Mouse (Mus musculus) ovary, adult 10 weeks (tissue): Measurements from ENCODE around the gene Trim54. TPM values are rescaled to one million over a fixed set of nuclear protein-coding genes. Genes with fewer than 3 reads are reported as not detected.

Experiments
- polyA plus RNA-seq: library from polyadenylated mRNA; stranded (reverse); fragments of 350-450 nt; fragmentation: Illumina TruSeq; extraction: RNeasy Lipid Tissue Mini Kit (QIAGEN cat#74804); gene quantifications from one replicate; pipeline ENCODE4 v1.2.3, GENCODE M21; 2014

Trim54 gene
- not detected for polyA plus RNA-seq

DNA sequence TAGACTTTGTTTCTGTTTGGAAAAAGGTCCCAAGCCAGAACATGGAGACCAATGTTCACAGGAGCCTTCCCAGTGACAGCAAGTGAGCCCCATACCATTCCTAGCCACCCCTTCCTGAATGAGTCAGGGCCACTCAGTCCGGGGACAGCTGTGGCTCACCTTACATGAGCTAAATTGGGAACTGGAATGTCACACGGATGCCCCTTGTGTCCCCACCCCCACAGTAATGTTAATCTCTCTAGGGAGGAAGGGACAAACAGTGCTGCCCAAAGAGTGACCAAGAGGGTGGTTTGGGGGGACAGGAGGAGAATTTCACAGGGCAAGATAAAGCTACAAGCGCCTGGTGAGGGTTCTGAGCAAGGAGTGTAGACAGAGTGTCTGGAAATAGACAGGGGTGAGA, at the start of gene Trim54:
Trim54 (plus strand) TSS at position 359 of the 400 bp plus-strand sequence.

DNA sequence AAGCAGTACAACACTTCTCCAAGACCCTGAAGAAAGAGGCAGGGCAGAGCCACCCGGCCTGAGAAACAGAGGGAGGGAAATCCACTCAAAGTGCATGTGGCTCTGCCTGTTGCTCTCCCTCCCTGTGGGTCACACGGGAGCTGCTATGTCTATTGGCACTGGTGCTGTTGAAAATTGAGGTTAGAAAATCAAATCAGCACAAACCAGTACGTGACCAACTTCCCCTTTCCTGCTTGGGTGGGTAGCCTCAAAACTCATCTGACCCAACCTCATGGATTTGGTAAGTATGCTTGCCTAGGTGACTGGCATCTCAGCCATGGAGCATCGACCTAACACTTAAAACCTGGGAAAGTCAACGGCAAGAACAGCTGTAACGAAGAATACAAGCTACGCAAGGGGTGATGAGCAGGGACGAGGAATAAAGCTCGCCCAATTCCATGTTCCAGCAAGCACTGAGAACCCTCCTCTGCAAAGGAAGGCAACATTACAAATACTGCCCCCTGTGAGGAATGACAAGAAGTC, 10.6 kb upstream of the Trim54 start, which contains the start of gene Dnajc5g:
Dnajc5g (plus strand) TSS at position 472 of the 522 bp plus-strand sequence.

DNA sequence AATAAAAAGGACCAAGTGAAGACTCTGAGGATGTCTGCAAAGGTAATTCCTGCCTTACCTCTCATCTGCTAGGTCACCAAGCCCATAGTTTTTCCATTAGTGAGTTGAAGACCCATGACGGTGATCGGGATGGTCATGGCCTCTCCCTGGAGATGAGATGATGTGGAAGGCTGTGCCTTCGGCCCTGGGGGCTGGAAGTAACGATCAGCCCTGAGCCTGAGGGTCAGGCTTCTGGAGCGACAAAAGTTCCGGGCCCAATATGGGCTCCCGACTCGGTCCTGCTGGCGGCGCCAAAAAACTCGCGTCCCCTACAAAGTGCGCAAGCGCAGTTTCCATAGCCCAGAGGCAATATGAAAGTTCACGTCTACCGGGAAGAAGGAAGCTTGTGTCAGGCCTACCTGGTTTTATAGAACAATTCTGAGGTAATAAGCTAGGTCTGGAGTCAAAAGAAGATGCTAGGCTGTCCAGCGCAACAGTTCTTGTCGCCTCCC, 8.5 kb upstream of the Trim54 start, which contains the start of gene Slc30a3:
Slc30a3 (minus strand) TSS at position 238 of the 491 bp plus-strand sequence.

DNA sequence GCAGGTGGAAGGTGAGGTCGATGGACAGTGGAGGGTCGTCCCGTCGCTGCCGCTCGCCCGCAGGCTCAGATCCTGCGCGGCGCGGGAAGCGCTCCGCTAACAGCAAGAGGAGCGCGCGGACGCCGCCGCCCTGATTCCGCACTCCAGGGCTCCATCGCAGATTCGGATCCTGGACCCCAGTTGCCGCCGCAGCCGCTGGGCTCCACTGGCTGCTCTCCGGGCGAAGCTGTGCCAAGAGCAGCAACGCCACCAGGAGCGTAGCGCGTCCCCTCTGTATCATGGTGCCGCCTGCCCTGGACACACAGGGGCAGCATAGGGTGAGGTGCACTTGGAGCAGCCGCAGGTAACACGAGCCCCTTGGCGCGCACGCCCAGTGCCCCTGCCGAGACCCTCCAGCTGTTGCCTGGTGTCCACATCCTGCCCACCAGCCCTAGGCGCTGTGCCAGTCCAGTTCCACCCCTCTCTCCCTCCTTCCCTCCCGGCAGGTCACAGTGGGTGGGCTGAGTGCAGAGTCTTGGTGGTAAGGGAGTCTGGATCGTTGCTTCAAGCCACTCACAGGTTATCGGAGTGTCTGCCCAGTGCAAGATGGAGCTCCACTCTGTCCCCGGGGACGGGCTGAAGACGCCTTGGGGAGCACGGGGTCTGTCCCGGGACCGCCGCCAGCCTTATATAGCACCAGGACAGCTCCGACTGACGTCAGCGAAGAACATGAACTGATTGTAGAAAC, 21.9 kb downstream of the Trim54 start, which contains the start of gene Ucn:
Ucn (minus strand) TSS at position 589 of the 727 bp plus-strand sequence.

GRCm38 (mm10) chr5:31154152-31154553, 37.6 kb downstream of the Trim54 start, which contains the start of gene Mpv17:
TSS of gene Mpv17 (minus strand) at chr5:31154251.

DNA sequence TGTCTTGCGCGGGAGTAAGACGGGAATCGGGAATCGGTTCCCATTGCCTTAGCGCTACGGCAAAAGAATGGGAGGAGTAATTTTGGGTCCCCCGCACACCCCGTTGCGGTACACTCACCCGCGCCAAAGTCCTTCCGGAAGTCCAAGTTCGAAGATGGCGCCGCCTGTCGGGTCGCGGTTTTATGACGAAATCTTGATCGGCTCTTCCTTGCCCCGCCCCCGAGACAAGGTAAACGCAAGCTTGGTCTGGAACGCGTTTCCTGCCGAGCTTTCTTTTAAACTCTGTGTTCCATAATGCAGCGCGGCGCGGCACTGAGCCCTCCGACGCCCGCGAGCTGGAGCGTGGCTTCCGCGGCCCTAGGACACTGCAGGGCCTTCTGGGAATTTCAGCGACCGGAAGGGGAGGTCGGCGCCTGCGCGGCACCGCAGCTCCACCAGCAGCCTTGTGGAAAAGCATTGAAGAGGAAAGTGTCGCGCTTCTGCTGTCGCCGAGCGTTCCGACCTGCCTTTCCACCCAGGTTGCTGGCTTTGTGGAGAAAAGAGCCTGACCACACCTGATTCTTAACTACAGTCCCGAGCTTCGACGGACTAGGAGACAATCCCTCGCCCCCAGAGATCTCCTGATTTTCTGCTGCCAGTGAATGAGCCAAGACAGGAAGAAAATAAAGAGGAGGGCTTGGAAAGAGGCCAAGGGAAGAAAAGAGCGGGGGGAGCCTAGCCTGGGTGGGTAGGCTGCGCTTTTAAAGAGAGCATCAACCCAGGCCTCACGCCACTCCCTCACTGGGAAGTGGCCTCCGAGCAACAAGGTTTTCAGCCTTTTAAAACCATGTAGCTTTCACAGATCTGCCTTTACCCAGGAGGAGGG, 63.5 kb downstream of the Trim54 start, which contains the start of the genes Gm29609 and Gtf3c2:
Gm29609 (minus strand) TSS at position 146 of the 865 bp plus-strand sequence.
Gtf3c2 (minus strand) TSS at position 379 of the 865 bp plus-strand sequence.

Other genes starting within 250 kb of the Trim54 start
- 29.0 TPM for gene Tmem214, start 248.7 kb upstream of the Trim54 start, polyA plus RNA-seq
- gene Agbl5, start 228.0 kb upstream of the Trim54 start, polyA plus RNA-seq: 4.3 TPM
- gene Ost4, start 208.9 kb upstream of the Trim54 start, polyA plus RNA-seq: 209 TPM
- gene Emilin1, start 203.3 kb upstream of the Trim54 start, polyA plus RNA-seq: not detected
- gene Khk, start 195.3 kb upstream of the Trim54 start, polyA plus RNA-seq: not detected
- not detected for gene Cgref1, start 171.1 kb upstream of the Trim54 start, polyA plus RNA-seq
- gene Preb, start 156.4 kb upstream of the Trim54 start, polyA plus RNA-seq: 11.1 TPM
- 4.5 TPM for gene Tcf23, start 148.1 kb upstream of the Trim54 start, polyA plus RNA-seq
- 77.8 TPM for gene Atraid, start 68.4 kb upstream of the Trim54 start, polyA plus RNA-seq
- 1.9 TPM for gene Slc5a6, start 67.8 kb upstream of the Trim54 start, polyA plus RNA-seq
- gene Cad, start 61.9 kb upstream of the Trim54 start, polyA plus RNA-seq: 1.7 TPM
- gene Dnajc5g, start 10.4 kb upstream of the Trim54 start, polyA plus RNA-seq: 0.97 TPM
- not detected for gene Slc30a3, start 8.5 kb upstream of the Trim54 start, polyA plus RNA-seq
- not detected for gene Ucn, start 22.1 kb downstream of the Trim54 start, polyA plus RNA-seq
- 41.7 TPM for gene Mpv17, start 37.5 kb downstream of the Trim54 start, polyA plus RNA-seq
- 0.48 TPM for gene Gm29609, start 63.2 kb downstream of the Trim54 start, polyA plus RNA-seq
- gene Gtf3c2, start 63.4 kb downstream of the Trim54 start, polyA plus RNA-seq: 47.4 TPM
- 57.4 TPM for gene Snx17, start 76.5 kb downstream of the Trim54 start, polyA plus RNA-seq
- 2.3 TPM for gene Eif2b4, start 76.7 kb downstream of the Trim54 start, polyA plus RNA-seq
- 1.5 TPM for gene Zfp513, start 85.6 kb downstream of the Trim54 start, polyA plus RNA-seq
- 30.2 TPM for gene Ppm1g, start 104.0 kb downstream of the Trim54 start, polyA plus RNA-seq
- gene Nrbp1, start 124.2 kb downstream of the Trim54 start, polyA plus RNA-seq: 85.1 TPM
- gene Gm9970, start 124.5 kb downstream of the Trim54 start, polyA plus RNA-seq: not detected
- not detected for gene Krtcap3, start 135.0 kb downstream of the Trim54 start, polyA plus RNA-seq
- gene Ift172, start 174.4 kb downstream of the Trim54 start, polyA plus RNA-seq: 18.2 TPM
- 9.6 TPM for gene Fndc4, start 179.4 kb downstream of the Trim54 start, polyA plus RNA-seq
- gene Gckr, start 180.7 kb downstream of the Trim54 start, polyA plus RNA-seq: 0.43 TPM